Mouse (Mus musculus): Measurements from ENCODE around the gene Pde8b.

GRCm38 (mm10) chr13:95243026-95243425, 7.1 kb downstream of the Pde8b start:
- no peak for TF ChIP-seq CTCF (IDR thresholded peaks at IDR 0.05; ENCODE audit: control insufficient read depth, insufficient read depth, low read length)
- TF ChIP-seq POLR2A (IDR thresholded peaks at IDR 0.05; ENCODE audit: borderline replicate concordance, control insufficient read depth, low read depth, low read length) = no peak

All from bone marrow, adult 2 months (tissue).